Mouse (Mus musculus) neural tube, embryonic 11.5 days (tissue): ENCODE results near the gene Cfap97d1. TPM values are rescaled to one million over a fixed set of nuclear protein-coding genes. Genes with fewer than 3 reads are reported as not detected.
"Not testable (repeated sequence)": the region's sequence is repeated elsewhere in the genome, so short reads cannot be mapped to it uniquely, and the experiment has no call there.

Source experiments
- ATAC-seq: fragments of 200-750 bp; cut with Nextera tagmentation; 2 replicates; pipeline ENCODE4 v1.8.0; 2017; ENCODE audit warnings: moderate number of reproducible peaks, mild to moderate bottlenecking, moderate TSS enrichment, moderate library complexity; ENCODE audit not compliant: insufficient read depth, low FRiP score, low TSS enrichment
- DNase-seq: peaks from one replicate; pipeline ENCODE4 v3.0.0-alpha.2; 2015; ENCODE audit warnings: low spot score
- H3K27ac ChIP-seq: fragments of 300-500 bp; sonication (generic); 2 replicates; pipeline ENCODE4 v1.5.1; 2014; ENCODE audit warnings: low read depth, mild to moderate bottlenecking, low read length
- H3K27me3 ChIP-seq: fragments of 300-500 bp; sonication (generic); 2 replicates; pipeline ENCODE4 v1.6.1; 2014; ENCODE audit warnings: mild to moderate bottlenecking, low read length, mixed read lengths; ENCODE audit not compliant: control insufficient read depth, insufficient read depth
- H3K36me3 ChIP-seq: fragments of 300-500 bp; sonication (generic); 2 replicates; pipeline ENCODE4 v1.6.1; 2014; ENCODE audit warnings: mild to moderate bottlenecking, low read length, moderate library complexity, mixed read lengths; ENCODE audit not compliant: control insufficient read depth, insufficient read depth
- H3K4me1 ChIP-seq: fragments of 300-500 bp; sonication (generic); 2 replicates; pipeline ENCODE4 v1.6.1; 2014; ENCODE audit warnings: low read length, mixed read lengths; ENCODE audit not compliant: control insufficient read depth, insufficient read depth
- H3K4me2 ChIP-seq: fragments of 300-500 bp; sonication (generic); 2 replicates; pipeline ENCODE4 v1.6.1; 2014; ENCODE audit warnings: low read depth, mild to moderate bottlenecking, moderate library complexity
- H3K4me3 ChIP-seq: fragments of 300-500 bp; sonication (generic); 2 replicates; pipeline ENCODE4 v1.5.1; 2014; ENCODE audit warnings: low read depth, low read length
- H3K9ac ChIP-seq: fragments of 300-500 bp; sonication (generic); 2 replicates; pipeline ENCODE4 v1.6.1; 2014; ENCODE audit warnings: mild to moderate bottlenecking, low read length
- H3K9me3 ChIP-seq: fragments of 300-500 bp; sonication (generic); 2 replicates; pipeline ENCODE4 v1.6.1; 2016; ENCODE audit warnings: low read length; ENCODE audit not compliant: control insufficient read depth
- WGBS: fragments of 180-500 bp; shearing (Covaris S2); extraction: QIAGEN DNeasy Blood & Tissue Kit; methylation state at CpG from one replicate; pipeline ENCODE4 v1.1.7; 2014; 5-methylcytosine and 5-hydroxymethylcytosine counted together
- polyA plus RNA-seq: library from polyadenylated mRNA; unstranded; fragments of >200 nt; fragmentation: Nextera tagmentation; extraction: Ambion mirVana; gene quantifications from 2 replicates; pipeline ENCODE4 v1.2.1, GENCODE M21; 2014

Cfap97d1 gene
- polyA plus RNA-seq, 1 experiment from 2014 or later = not detected

DNA sequence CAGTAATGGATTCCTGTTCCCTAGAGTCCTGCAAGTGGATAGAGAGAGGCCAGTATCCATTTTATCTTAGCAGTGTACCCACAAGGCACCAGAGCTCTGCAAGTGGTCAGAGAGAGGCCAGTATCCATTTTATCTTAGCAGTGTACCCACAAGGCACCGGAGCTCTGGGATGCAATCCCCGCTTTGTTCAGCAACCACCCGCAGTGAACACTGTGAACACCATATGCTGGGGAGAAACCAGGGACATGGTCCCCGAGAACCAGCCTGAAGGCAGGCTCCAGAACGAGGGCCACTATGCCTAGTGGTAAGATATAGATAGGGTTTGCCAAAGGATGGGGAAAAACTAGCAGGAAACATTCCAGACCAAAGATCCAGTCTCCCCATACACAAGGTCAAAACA, 4.9 kb upstream of the Cfap97d1 start:
- Histone ChIP-seq H3K4me2 (no peak overlapping the region), H3K27me3 (no peaks in the 10 kb centered on the region), H3K27ac (no peak overlapping the region), H3K9me3 (no peaks in the 10 kb centered on the region), H3K36me3 (no peaks in the 10 kb centered on the region), H3K9ac (no peak overlapping the region), H3K4me1 (no peaks in the 10 kb centered on the region), H3K4me3 (no peak overlapping the region)
- ATAC-seq (no peak), DNase-seq (no peak)
- WGBS = 87% methylated on average over 5 of the region's 5 CpGs

DNA sequence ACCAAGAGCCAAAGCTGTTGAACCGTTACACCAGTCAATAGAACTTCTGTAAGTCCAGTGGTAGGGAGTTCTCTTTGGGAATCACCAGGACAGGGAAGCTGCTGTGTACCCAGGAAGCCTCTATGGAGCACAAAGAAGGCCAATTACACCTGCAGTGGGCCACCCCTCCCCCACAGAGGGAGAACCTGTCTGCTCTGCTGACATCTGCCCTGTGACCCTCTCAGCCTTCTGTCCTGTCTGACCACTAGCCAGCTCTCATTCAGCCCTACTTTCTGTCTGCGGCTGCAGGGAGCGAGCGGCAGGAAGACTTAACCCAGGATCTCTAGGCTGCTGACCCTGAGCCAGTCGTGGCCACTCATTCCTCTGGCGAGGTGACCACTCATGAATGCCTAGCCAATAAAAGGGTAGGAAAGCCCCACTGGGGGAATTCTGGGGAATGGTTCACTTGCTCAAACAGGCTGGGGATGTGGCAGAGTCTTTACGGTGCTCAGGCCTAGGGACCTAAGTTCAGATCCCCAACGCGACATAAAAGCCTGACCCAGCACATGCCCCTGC, 3.4 kb upstream of the Cfap97d1 start:
- Histone ChIP-seq H3K4me1 (peaks cover 9% of the 10 kb centered on the region; the same call in 1 of the 2 replicates), H3K4me2 (no peak overlapping the region), H3K9me3 (no peaks in the 10 kb centered on the region), H3K36me3 (no peaks in the 10 kb centered on the region), H3K27me3 (0 out of 2 replicates have a peak, but pooled peaks cover 2% of the 10 kb centered on the region), H3K4me3 (no peak overlapping the region), H3K9ac (no peak overlapping the region), H3K27ac (no peak overlapping the region)
- ATAC-seq (no peak), DNase-seq (no peak)
- 82% methylated on average over 9 of the region's 9 CpGs for WGBS

DNA sequence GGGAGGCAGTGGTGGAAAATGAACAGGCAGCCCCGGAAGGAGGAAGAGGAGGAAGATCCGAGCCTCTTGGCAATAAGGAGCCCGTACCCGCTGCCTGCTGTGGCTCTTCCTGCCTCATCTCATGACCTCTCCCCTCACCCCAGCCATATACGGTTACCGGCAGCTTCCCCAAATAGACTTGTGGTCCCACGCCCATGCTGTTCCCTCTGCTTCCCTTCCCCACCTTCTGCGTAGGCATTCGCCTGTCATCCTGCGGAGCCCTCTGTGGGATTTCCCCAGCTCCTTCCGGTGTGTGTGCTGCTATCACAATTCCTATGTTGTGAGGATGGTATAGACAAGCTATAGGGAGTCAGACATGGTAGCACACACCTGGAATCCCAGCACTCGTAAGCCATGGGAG, 2.2 kb upstream of the Cfap97d1 start:
- DNase-seq (no peak), ATAC-seq (no peak)
- Histone ChIP-seq H3K4me3 (no peak overlapping the region), H3K27me3 (0 out of 2 replicates have a peak, but pooled peaks cover 2% of the 10 kb centered on the region), H3K9ac (no peak overlapping the region), H3K4me1 (peaks cover 9% of the 10 kb centered on the region; the same call in 1 of the 2 replicates), H3K4me2 (no peak overlapping the region), H3K36me3 (no peaks in the 10 kb centered on the region), H3K27ac (no peak overlapping the region), H3K9me3 (no peaks in the 10 kb centered on the region)
- 80% methylated on average over 12 of the region's 12 CpGs for WGBS

DNA sequence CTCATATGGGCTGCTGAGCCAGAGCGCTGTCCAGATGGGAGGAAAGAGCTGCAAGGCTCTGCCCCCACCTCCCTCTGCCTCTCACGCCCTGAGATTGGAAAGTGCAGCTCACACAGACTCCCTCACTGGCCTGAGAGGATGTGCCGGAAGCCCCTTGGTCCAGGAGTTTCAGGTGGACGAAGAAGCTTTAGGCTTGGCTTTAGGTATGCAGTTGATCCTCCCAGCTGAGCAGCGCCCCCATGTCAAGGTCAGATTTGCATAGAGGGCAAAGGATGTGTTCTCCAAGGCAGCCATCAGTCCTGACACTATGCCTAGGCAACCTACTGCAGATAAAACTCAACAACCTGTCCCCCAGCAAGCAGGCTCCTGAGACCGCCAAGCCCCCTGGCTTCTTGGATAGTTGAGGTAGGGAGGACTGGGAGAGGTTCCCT, 1.1 kb upstream of the Cfap97d1 start:
- no peak overlapping the region for H3K27ac ChIP-seq
- DNase-seq (no peak), ATAC-seq (no peak)
- H3K9me3 ChIP-seq = no peaks in the 10 kb centered on the region
- H3K4me1 ChIP-seq = peaks cover 9% of the 10 kb centered on the region; the same call in 1 of the 2 replicates
- 0 out of 2 replicates have a peak, but pooled peaks cover 2% of the 10 kb centered on the region for H3K27me3 ChIP-seq
- no peak overlapping the region for H3K4me2 ChIP-seq
- H3K36me3 ChIP-seq = no peaks in the 10 kb centered on the region
- no peak overlapping the region for H3K4me3 ChIP-seq
- 62% methylated on average over 6 of the region's 6 CpGs for WGBS
- no peak overlapping the region for H3K9ac ChIP-seq

DNA sequence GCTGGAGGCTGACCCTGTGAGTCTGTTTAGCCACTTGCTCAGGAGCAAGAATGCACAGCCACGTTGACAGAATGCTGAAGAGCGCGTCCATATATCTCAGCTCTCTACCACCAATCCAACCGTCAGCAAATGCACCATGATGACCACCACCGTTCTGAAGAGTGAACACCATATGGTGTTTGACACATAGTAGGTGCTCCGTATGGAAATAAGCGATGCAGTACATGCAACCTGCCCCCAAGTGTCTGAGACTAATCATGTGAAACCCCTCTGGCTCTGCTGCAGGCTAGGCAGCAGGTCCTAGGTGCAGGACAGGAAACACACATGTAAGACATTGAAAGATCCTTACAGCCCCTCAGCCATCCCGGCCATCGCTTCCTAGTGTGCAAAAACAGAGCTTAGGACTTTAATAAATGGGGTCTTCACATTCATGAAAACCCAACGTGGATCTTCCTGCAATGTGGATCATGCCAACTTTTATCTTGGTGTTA, 603 bp upstream of the Cfap97d1 start:
- DNase-seq = no peak

DNA sequence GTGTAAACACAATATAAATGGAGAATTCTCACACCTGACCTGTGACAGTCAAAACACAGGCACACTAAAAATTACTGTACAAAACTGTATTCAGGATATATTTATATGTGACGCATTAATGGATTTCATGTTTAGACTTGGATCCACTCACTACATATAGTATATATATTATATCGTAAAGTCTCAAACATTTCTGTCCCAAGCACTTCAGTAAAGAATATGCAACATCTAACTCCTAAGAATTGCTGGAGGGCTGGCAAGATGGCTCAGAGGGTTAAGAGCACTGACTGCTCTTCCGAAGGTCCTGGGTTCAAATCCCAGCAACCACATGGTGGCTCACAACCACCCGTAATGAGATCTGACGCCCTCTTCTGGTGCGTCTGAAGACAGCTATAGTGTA, 1.4 kb downstream of the Cfap97d1 start:
- not testable (repeated sequence) for ATAC-seq

More for the DNA sequence above, 603 bp upstream of the Cfap97d1 start:
- WGBS = 73% methylated on average over 10 of the region's 10 CpGs
- H3K4me2 ChIP-seq = peak overlapping the region; percentile 19; the same call in 1 of the 2 replicates
- peaks cover 9% of the 10 kb centered on the region; the same call in 1 of the 2 replicates for H3K4me1 ChIP-seq
- no peaks in the 10 kb centered on the region for H3K36me3 ChIP-seq
- 0 out of 2 replicates have a peak, but pooled peaks cover 2% of the 10 kb centered on the region for H3K27me3 ChIP-seq
- no peak overlapping the region for H3K27ac ChIP-seq
- H3K9me3 ChIP-seq = no peaks in the 10 kb centered on the region
- no peak for ATAC-seq
- H3K9ac ChIP-seq = no peak overlapping the region
- H3K4me3 ChIP-seq = no peak overlapping the region

DNA sequence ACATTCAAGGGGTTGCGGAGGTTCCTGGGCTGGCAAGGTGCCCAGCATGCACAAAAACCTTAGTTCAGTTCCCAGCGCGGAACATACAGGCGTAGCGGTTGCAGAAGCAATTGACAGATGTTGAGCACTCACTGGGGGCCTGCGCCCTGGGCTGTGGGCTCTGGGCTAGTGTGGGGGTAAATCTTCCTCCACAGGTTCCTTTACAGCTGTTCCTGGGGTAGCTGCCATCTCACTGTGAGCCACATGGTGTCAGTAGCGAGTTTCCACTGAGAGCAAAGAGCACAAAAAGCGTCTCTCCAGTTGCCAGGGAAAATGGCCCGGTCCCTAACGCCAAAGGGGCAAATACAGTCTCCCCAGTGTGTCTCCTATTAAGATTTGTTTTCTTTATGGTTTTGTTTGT, 1.9 kb downstream of the Cfap97d1 start:
- H3K27ac ChIP-seq = no peak overlapping the region
- H3K4me1 ChIP-seq = peaks cover 9% of the 10 kb centered on the region; the same call in 1 of the 2 replicates
- no peak overlapping the region for H3K4me2 ChIP-seq
- H3K9me3 ChIP-seq = no peaks in the 10 kb centered on the region
- 11% methylated on average over 10 of the region's 10 CpGs for WGBS
- DNase-seq = peak; percentile 89
- H3K9ac ChIP-seq = no peak overlapping the region
- no peaks in the 10 kb centered on the region for H3K36me3 ChIP-seq
- H3K4me3 ChIP-seq = no peak overlapping the region
- no peak for ATAC-seq
- H3K27me3 ChIP-seq = 0 out of 2 replicates have a peak, but pooled peaks cover 2% of the 10 kb centered on the region

More for the DNA sequence above, 1.4 kb downstream of the Cfap97d1 start:
- not testable (repeated sequence) for H3K4me3 ChIP-seq, H3K36me3 ChIP-seq, H3K9ac ChIP-seq, H3K27ac ChIP-seq, DNase-seq, H3K4me1 ChIP-seq, H3K4me2 ChIP-seq, H3K9me3 ChIP-seq, H3K27me3 ChIP-seq
- WGBS = 76% methylated on average over 6 of the region's 6 CpGs

DNA sequence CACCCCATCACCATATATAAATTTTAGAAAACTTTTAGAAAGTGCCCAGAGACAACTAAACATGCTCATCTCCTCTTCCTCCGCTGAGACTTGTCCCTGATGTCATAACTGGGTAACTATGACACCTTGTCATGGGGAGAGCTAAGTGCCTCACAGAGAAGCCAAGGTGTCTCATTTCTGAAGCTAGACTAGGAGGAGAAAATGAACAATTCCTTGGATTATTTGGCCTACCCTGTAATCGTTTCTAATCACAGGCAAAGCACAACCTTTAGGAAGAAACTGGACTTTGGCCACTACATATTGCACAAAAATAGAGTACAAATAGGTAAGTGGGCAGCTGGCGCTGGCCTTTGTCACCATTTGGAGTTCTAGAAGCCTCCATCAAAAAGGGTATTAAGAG, 2.8 kb downstream of the Cfap97d1 start, which contains the start of gene Dusp3:
Gene Dusp3, minus strand, starts transcription at position 101 of the 400 bp plus-strand sequence.
- Histone ChIP-seq H3K9ac (no peak within 1 kb of the TSS), H3K27ac (no peak within 1 kb of the TSS), H3K9me3 (no peaks in the 10 kb centered on the region), H3K4me1 (peaks cover 9% of the 10 kb centered on the region; the same call in 1 of the 2 replicates), H3K4me2 (no peak within 1 kb of the TSS), H3K4me3 (no peak within 1 kb of the TSS), H3K27me3 (0 out of 2 replicates have a peak, but pooled peaks cover 2% of the 10 kb centered on the region), H3K36me3 (no peaks in the 10 kb centered on the region)
- DNase-seq (no peak), ATAC-seq (no peak)
- 89% methylated on average over 3 of the region's 3 CpGs for WGBS

DNA sequence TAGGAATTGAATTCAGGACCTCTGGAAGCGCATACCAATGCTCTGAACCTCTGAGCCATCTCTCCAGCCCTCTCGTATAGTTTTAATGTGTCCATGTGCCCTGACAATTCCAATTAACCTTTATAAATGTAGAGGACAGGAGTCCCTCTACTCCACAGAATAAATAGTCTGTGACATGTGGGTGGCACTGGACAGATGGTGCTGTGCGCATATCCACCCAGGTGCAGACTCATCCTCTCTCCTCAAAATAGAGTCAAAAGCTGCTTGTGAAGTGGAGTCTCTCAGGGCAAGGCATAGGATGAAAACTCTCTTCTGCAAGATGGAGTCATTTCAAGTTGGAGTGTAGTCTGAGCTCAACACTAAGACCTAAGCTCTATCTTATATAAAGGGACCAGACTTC, 6.2 kb downstream of the Cfap97d1 start:
- H3K9ac ChIP-seq = no peak overlapping the region
- H3K27me3 ChIP-seq = no peaks in the 10 kb centered on the region
- no peak overlapping the region for H3K4me3 ChIP-seq
- no peak for ATAC-seq
- H3K4me1 ChIP-seq = no peaks in the 10 kb centered on the region
- no peak overlapping the region for H3K4me2 ChIP-seq
- WGBS = 85% methylated on average over 3 of the region's 3 CpGs
- H3K9me3 ChIP-seq = no peaks in the 10 kb centered on the region
- H3K27ac ChIP-seq = no peak overlapping the region
- no peaks in the 10 kb centered on the region for H3K36me3 ChIP-seq
- no peak for DNase-seq
